Mouse (Mus musculus): ENCODE measurements around the gene Col11a2. TPM values are rescaled to one million over a fixed set of nuclear protein-coding genes. Genes with fewer than 3 reads are reported as not detected.

The Col11a2 gene
- polyA plus RNA-seq, 1 experiment from 2014 or later = 0.67 TPM

GRCm38 (mm10) chr17:34024317-34024821 is 14.9 kb upstream of the Col11a2 start, which contains the start of gene Ring1:
Gene Ring1, minus strand, starts transcription at chr17:34024680.
- Histone ChIP-seq H3K27ac (ENCODE audit: low read depth, low read length) (peak within 1 kb of the TSS; percentile 90), H3K4me2 (peak within 1 kb of the TSS; percentile 97), H3K4me1 (replicated peaks; ENCODE audit: control insufficient read depth, insufficient read depth, low read length) (peaks cover 37% of the 10 kb centered on the region), H3K4me3 (ENCODE audit: low read depth, low read length) (peak within 1 kb of the TSS; percentile 88), H3K36me3 (ENCODE audit: control insufficient read depth, insufficient read depth, low read length) (peaks cover 31% of the 10 kb centered on the region), H3K9me3 (ENCODE audit: control insufficient read depth, low read length) (peaks cover 10% of the 10 kb centered on the region; the same call in 1 of the 2 replicates), H3K27me3 (replicated peaks; ENCODE audit: control insufficient read depth, insufficient read depth, low read length) (no peaks in the 10 kb centered on the region), H3K9ac (ENCODE audit: low read depth, low read length) (peak within 1 kb of the TSS; percentile 93)
- DNase-seq (ENCODE audit: low spot score) = peak; percentile 89
- ATAC-seq (replicated peaks; ENCODE audit: low FRiP score) = peak; percentile 56
- under 1% methylated on average over 57 of the region's 58 CpGs for WGBS

GRCm38 (mm10) chr17:34024861-34025755 is 14.1 kb upstream of the Col11a2 start:
- Histone ChIP-seq H3K4me2 (peak overlapping the region; percentile 97), H3K27me3 (replicated peaks; ENCODE audit: control insufficient read depth, insufficient read depth, low read length) (no peaks in the 10 kb centered on the region), H3K4me1 (replicated peaks; ENCODE audit: control insufficient read depth, insufficient read depth, low read length) (peaks cover 45% of the 10 kb centered on the region), H3K27ac (ENCODE audit: low read depth, low read length) (peak overlapping the region; percentile 90), H3K36me3 (ENCODE audit: control insufficient read depth, insufficient read depth, low read length) (peaks cover 34% of the 10 kb centered on the region), H3K4me3 (ENCODE audit: low read depth, low read length) (peak overlapping the region; percentile 88), H3K9me3 (ENCODE audit: control insufficient read depth, low read length) (peaks cover 6% of the 10 kb centered on the region; the same call in 1 of the 2 replicates), H3K9ac (ENCODE audit: low read depth, low read length) (peak overlapping the region; percentile 93)
- ATAC-seq (replicated peaks; ENCODE audit: low FRiP score) (peak; percentile 22), DNase-seq (ENCODE audit: low spot score) (no peak)
- WGBS = 1% methylated on average over 57 of the region's 57 CpGs

GRCm38 (mm10) chr17:34025756-34026151 is 13.5 kb upstream of the Col11a2 start:
- Histone ChIP-seq H3K27ac (ENCODE audit: low read depth, low read length) (no peak overlapping the region), H3K36me3 (ENCODE audit: control insufficient read depth, insufficient read depth, low read length) (peaks cover 36% of the 10 kb centered on the region), H3K4me1 (replicated peaks; ENCODE audit: control insufficient read depth, insufficient read depth, low read length) (peaks cover 51% of the 10 kb centered on the region), H3K9ac (ENCODE audit: low read depth, low read length) (peak overlapping the region; percentile 93), H3K4me3 (ENCODE audit: low read depth, low read length) (peak overlapping the region; percentile 88), H3K9me3 (ENCODE audit: control insufficient read depth, low read length) (peaks cover 4% of the 10 kb centered on the region; the same call in 1 of the 2 replicates), H3K27me3 (replicated peaks; ENCODE audit: control insufficient read depth, insufficient read depth, low read length) (no peaks in the 10 kb centered on the region), H3K4me2 (peak overlapping the region; percentile 97)
- no peak for DNase-seq (ENCODE audit: low spot score)
- 25% methylated on average over 7 of the region's 7 CpGs for WGBS
- no peak for ATAC-seq (replicated peaks; ENCODE audit: low FRiP score)

- WGBS = 35% methylated on average over 2 of the region's 2 CpGs
- ATAC-seq (replicated peaks; ENCODE audit: low FRiP score) = no peak
These were observed 13.0 kb upstream of the Col11a2 start for GRCm38 (mm10) chr17:34026221-34026620.

GRCm38 (mm10) chr17:34026917-34027655 is 12.2 kb upstream of the Col11a2 start:
- 0 out of 2 replicates have a peak, but pooled peaks cover 3% of the 10 kb centered on the region for H3K9me3 ChIP-seq (ENCODE audit: control insufficient read depth, low read length)
- WGBS = 14% methylated on average over 36 of the region's 36 CpGs
- peaks cover 52% of the 10 kb centered on the region for H3K4me1 ChIP-seq (replicated peaks; ENCODE audit: control insufficient read depth, insufficient read depth, low read length)
- peaks cover 27% of the 10 kb centered on the region for H3K36me3 ChIP-seq (ENCODE audit: control insufficient read depth, insufficient read depth, low read length)
- peak overlapping the region; percentile 80 for H3K4me3 ChIP-seq (ENCODE audit: low read depth, low read length)
- peak overlapping the region; percentile 53 for H3K27ac ChIP-seq (ENCODE audit: low read depth, low read length)
- no peak for DNase-seq (ENCODE audit: low spot score)
- no peak for ATAC-seq (replicated peaks; ENCODE audit: low FRiP score)
- peak overlapping the region; percentile 64 for H3K9ac ChIP-seq (ENCODE audit: low read depth, low read length)
- H3K27me3 ChIP-seq (replicated peaks; ENCODE audit: control insufficient read depth, insufficient read depth, low read length) = no peaks in the 10 kb centered on the region
- peak overlapping the region; percentile 76 for H3K4me2 ChIP-seq

More at GRCm38 (mm10) chr17:34026221-34026620, 13.0 kb upstream of the Col11a2 start:
- H3K27me3 ChIP-seq (replicated peaks; ENCODE audit: control insufficient read depth, insufficient read depth, low read length) = no peaks in the 10 kb centered on the region
- 0 out of 2 replicates have a peak, but pooled peaks cover 3% of the 10 kb centered on the region for H3K9me3 ChIP-seq (ENCODE audit: control insufficient read depth, low read length)
- H3K4me3 ChIP-seq (ENCODE audit: low read depth, low read length) = peak overlapping the region; percentile 88; the same call in 1 of the 2 replicates
- no peak overlapping the region for H3K9ac ChIP-seq (ENCODE audit: low read depth, low read length)
- H3K4me1 ChIP-seq (replicated peaks; ENCODE audit: control insufficient read depth, insufficient read depth, low read length) = peaks cover 52% of the 10 kb centered on the region
- H3K27ac ChIP-seq (ENCODE audit: low read depth, low read length) = no peak overlapping the region
- H3K36me3 ChIP-seq (ENCODE audit: control insufficient read depth, insufficient read depth, low read length) = peaks cover 31% of the 10 kb centered on the region
- DNase-seq (ENCODE audit: low spot score) = no peak
- peak overlapping the region; percentile 97 for H3K4me2 ChIP-seq

GRCm38 (mm10) chr17:34027656-34028223 is 11.5 kb upstream of the Col11a2 start, which contains the start of gene H2-Ke6:
Gene H2-Ke6, minus strand, starts transcription at chr17:34028060.
- no peaks in the 10 kb centered on the region for H3K27me3 ChIP-seq (replicated peaks; ENCODE audit: control insufficient read depth, insufficient read depth, low read length)
- peak within 1 kb of the TSS; percentile 76 for H3K4me2 ChIP-seq
- peaks cover 54% of the 10 kb centered on the region for H3K4me1 ChIP-seq (replicated peaks; ENCODE audit: control insufficient read depth, insufficient read depth, low read length)
- peak within 1 kb of the TSS; percentile 81 for H3K4me3 ChIP-seq (ENCODE audit: low read depth, low read length)
- peak within 1 kb of the TSS; percentile 53 for H3K27ac ChIP-seq (ENCODE audit: low read depth, low read length)
- under 1% methylated on average over 49 of the region's 49 CpGs for WGBS
- peaks cover 25% of the 10 kb centered on the region for H3K36me3 ChIP-seq (ENCODE audit: control insufficient read depth, insufficient read depth, low read length)
- peak; percentile 94 for DNase-seq (ENCODE audit: low spot score)
- ATAC-seq (replicated peaks; ENCODE audit: low FRiP score) = peak; percentile 78
- 0 out of 2 replicates have a peak, but pooled peaks cover 2% of the 10 kb centered on the region for H3K9me3 ChIP-seq (ENCODE audit: control insufficient read depth, low read length)
- H3K9ac ChIP-seq (ENCODE audit: low read depth, low read length) = peak within 1 kb of the TSS; percentile 64

GRCm38 (mm10) chr17:34028501-34029149 is 10.6 kb upstream of the Col11a2 start:
- Histone ChIP-seq H3K4me2 (peak overlapping the region; percentile 76), H3K27ac (ENCODE audit: low read depth, low read length) (no peak overlapping the region; the same call in 1 of the 2 replicates), H3K9me3 (ENCODE audit: control insufficient read depth, low read length) (no peaks in the 10 kb centered on the region), H3K36me3 (ENCODE audit: control insufficient read depth, insufficient read depth, low read length) (peaks cover 19% of the 10 kb centered on the region), H3K4me3 (ENCODE audit: low read depth, low read length) (peak overlapping the region; percentile 81), H3K9ac (ENCODE audit: low read depth, low read length) (peak overlapping the region; percentile 64; the same call in 1 of the 2 replicates), H3K4me1 (replicated peaks; ENCODE audit: control insufficient read depth, insufficient read depth, low read length) (peaks cover 62% of the 10 kb centered on the region), H3K27me3 (replicated peaks; ENCODE audit: control insufficient read depth, insufficient read depth, low read length) (no peaks in the 10 kb centered on the region)
- 81% methylated on average over 17 of the region's 17 CpGs for WGBS
- ATAC-seq (replicated peaks; ENCODE audit: low FRiP score) (no peak), DNase-seq (ENCODE audit: low spot score) (no peak)

All from liver, embryonic 11.5 days (tissue).